Comparison of ENCODE assay signal across 16 mouse cellular contexts in the genomic region with DNA sequence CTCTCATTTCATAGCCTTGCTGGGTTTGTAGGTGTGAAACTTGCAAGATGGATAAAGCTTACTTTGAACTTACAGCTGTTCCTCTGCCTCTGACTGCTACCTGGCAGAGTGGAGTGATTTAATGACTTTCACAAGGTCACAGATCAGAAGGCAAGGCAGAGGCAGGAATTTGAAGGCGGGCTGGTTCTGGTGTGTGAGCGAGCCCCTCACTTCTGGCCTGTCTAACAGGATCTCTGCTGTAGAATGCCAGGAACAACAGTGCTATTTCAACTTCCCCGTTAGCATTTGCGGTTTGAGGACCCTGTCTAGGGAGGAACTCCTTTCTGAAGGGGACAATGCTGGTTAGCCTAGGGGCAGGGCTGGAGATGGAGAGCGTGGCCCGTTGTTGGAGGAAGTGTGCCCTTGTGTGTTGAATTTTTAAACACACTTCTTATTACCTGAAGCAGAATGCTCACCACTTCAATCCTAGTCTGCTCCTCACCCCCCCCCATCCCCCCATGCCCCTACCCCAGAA. TPM values are rescaled to one million over a fixed set of nuclear protein-coding genes. Genes with fewer than 3 reads are reported as not detected.
"Had no signal": no experiment of that assay in that cellular context is flagged by ENCODE, and none has a peak within 500 bp of the region (broad histone marks: within the 10 kb centered on the region; RNA-seq: fewer than 3 reads in every experiment).

No protein-coding gene starts in this region.

- H3K36me3 ChIP-seq: limb, embryonic 12.5 days; liver, embryonic 15.5 days; midbrain, embryonic 13.5 days; stomach, embryonic 15.5 days had no signal

- H3K27me3 ChIP-seq: limb, embryonic 12.5 days; liver, embryonic 15.5 days; midbrain, embryonic 13.5 days; stomach, embryonic 15.5 days had no signal

- DNase-seq: kidney, adult 2 months; kidney, postnatal 36 days; lung, embryonic 14.5 days; lung, postnatal 10 days; lung, postnatal 4 days; right cerebral cortex, postnatal 14 days; thymus, adult 2 months; thymus, postnatal 4 days had no signal

- H3K4me3 ChIP-seq: limb, embryonic 12.5 days; liver, embryonic 15.5 days; midbrain, embryonic 13.5 days; stomach, embryonic 15.5 days had no signal

- H3K4me1 ChIP-seq: liver, embryonic 15.5 days; midbrain, embryonic 13.5 days; stomach, embryonic 15.5 days had no signal

- H3K9ac ChIP-seq: limb, embryonic 12.5 days; liver, embryonic 15.5 days; lung, embryonic 14.5 days; midbrain, embryonic 13.5 days; stomach, embryonic 15.5 days had no signal

- H3K9me3 ChIP-seq: limb, embryonic 12.5 days; liver, embryonic 15.5 days; midbrain, embryonic 13.5 days; stomach, embryonic 15.5 days had no signal

- H3K27ac ChIP-seq: kidney, postnatal 0 days; limb, embryonic 12.5 days; liver, embryonic 15.5 days; midbrain, embryonic 13.5 days; stomach, embryonic 15.5 days had no signal

- ATAC-seq: midbrain, embryonic 13.5 days had no signal

- H3K4me2 ChIP-seq: limb, embryonic 12.5 days; liver, embryonic 15.5 days; lung, embryonic 14.5 days; midbrain, embryonic 13.5 days; stomach, embryonic 15.5 days had no signal

RNA-seq across cellular contexts. Expression of a gene that starts 48.5 kb away (rescaled TPM):
- total RNA-seq: layer of hippocampus, adult 18-20 months; layer of hippocampus, postnatal 10 days; megakaryocyte-erythroid progenitor cell, adult 5-6 weeks had no signal
